Mouse (Mus musculus) retina, postnatal 7 days (tissue): ENCODE results near the gene Pdpk1.

Source experiments
- DNase-seq: peaks from one replicate; pipeline ENCODE4 v3.0.0-alpha.2; 2012; ENCODE audit warnings: low read depth, low spot score

Gene Pdpk1

GRCm38 (mm10) chr17:24037844-24038243 lies 112.9 kb downstream of the Pdpk1 start, which contains the start of gene Prss27:
Prss27 (plus strand) TSS chr17:24038144.
- no peak for DNase-seq

GRCm38 (mm10) chr17:24037360-24037759 lies 113.4 kb downstream of the Pdpk1 start:
- DNase-seq = no peak

GRCm38 (mm10) chr17:24036954-24037353 lies 113.8 kb downstream of the Pdpk1 start:
- DNase-seq = no peak

GRCm38 (mm10) chr17:24035087-24035486 lies 115.6 kb downstream of the Pdpk1 start:
- no peak for DNase-seq

- no peak for DNase-seq
These were observed 120.2 kb downstream of the Pdpk1 start for GRCm38 (mm10) chr17:24030551-24030950.

- DNase-seq = no peak
These were observed 121.2 kb downstream of the Pdpk1 start for GRCm38 (mm10) chr17:24029477-24029876.
